Mouse (Mus musculus): ENCODE measurements around the gene Gm21992. TPM values are rescaled to one million over a fixed set of nuclear protein-coding genes. Genes with fewer than 3 reads are reported as not detected.

The Gm21992 gene
- total RNA-seq, 1 experiment: 40.0 TPM

DNA sequence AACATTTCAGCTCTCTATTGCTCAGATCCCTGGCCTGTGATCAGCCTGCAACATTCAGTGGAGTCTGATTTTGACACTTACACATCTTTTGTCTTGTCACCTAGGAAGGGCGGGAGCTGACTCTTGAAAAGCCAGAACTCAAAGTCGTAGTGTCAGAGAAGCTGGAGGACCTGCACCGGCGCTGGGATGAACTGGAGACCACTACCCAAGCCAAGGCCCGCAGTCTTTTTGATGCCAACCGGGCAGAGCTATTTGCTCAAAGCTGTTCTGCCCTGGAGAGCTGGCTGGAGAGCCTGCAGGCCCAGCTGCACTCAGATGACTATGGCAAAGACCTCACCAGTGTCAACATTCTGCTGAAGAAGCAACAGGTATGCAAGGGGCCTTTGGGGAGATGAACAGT, 69.2 kb downstream of the Gm21992 start:
- Histone ChIP-seq H3K27ac (ENCODE audit: insufficient read depth, low read depth, low read length, poor library complexity, severe bottlenecking) (no peak overlapping the region), H3K36me3 (ENCODE audit: control insufficient read depth, insufficient read depth, low read length, poor library complexity, severe bottlenecking) (peaks cover 11% of the 10 kb centered on the region; the same call in 1 of the 2 replicates), H3K9ac (ENCODE audit: insufficient read depth, low read depth, low read length, poor library complexity, severe bottlenecking) (no peak overlapping the region), H3K9me3 (ENCODE audit: control insufficient read depth, insufficient read depth, low read depth, low read length) (no peaks in the 10 kb centered on the region), H3K4me1 (ENCODE audit: control insufficient read depth in 2 of 2, insufficient read depth in 2 of 2, low read length in 2 of 2, poor library complexity in 1 of 2) (peaks cover 0 to 3% of the 10 kb centered on the region in 2 experiments; a peak in 1 of 4 replicates), H3K4me3 (ENCODE audit: insufficient read depth in 1 of 2, low read depth in 1 of 2, low read length in 2 of 2, poor library complexity in 1 of 2, severe bottlenecking in 1 of 2) (no peak overlapping the region)
- no peak for DNase-seq (ENCODE audit: low read depth, low spot score)
- in situ Hi-C loops (cut with MboI; ENCODE audit: low sequenced_read_pairs in 2 of 2, unreplicated experiment in 2 of 2): loop anchor here (5.0 to 25.0 kb wide), 2 partner anchors 95 to 105 kb away; partner anchors contain the start of gene Rce1 (in 1 of the 2)
- no peak for TF ChIP-seq HCFC1 (IDR thresholded peaks at IDR 0.05; ENCODE audit: borderline replicate concordance, insufficient read depth, low read length)
- TF ChIP-seq MAFK (IDR thresholded peaks at IDR 0.05; ENCODE audit: insufficient read depth, low read depth, low read length): no peak
- TF ChIP-seq ZNF384 (IDR thresholded peaks at IDR 0.05; ENCODE audit: low read depth, low read length): no peak
- TF ChIP-seq CHD2 (IDR thresholded peaks at IDR 0.05; ENCODE audit: low read depth, low read length): no peak
- TF ChIP-seq ZC3H11A (IDR thresholded peaks at IDR 0.05; ENCODE audit: borderline replicate concordance, low read depth, low read length): no peak

DNA sequence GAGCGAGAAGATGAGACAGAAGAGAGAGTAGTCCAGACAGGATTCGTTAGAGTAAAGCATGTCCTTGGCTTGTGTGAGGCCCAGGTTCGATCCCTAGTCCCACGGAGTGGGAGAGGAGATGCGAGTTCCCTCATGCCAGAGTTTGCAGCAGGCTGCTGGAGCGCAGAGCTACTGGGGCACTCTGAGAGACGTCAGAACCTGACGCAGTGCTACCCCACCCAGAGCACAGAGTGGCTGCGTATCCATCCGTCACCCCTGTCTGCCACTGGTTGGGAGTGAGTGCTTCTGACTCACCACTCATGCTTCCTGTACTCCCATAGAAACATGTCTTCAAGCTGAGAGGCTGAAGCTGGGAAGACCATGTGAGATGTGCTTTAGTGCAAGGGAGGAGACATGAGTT, 69.9 kb downstream of the Gm21992 start:
- no peak overlapping the region for H3K4me3 ChIP-seq (ENCODE audit: insufficient read depth in 1 of 2, low read depth in 1 of 2, low read length in 2 of 2, poor library complexity in 1 of 2, severe bottlenecking in 1 of 2)
- in situ Hi-C loops (cut with MboI; ENCODE audit: low sequenced_read_pairs in 2 of 2, unreplicated experiment in 2 of 2): loop anchor here (5.0 to 25.0 kb wide), 2 partner anchors 94 to 104 kb away; partner anchors contain the start of gene Rce1 (in 1 of the 2)
- no peak for TF ChIP-seq CHD2 (IDR thresholded peaks at IDR 0.05; ENCODE audit: low read depth, low read length)
- TF ChIP-seq ZNF384 (IDR thresholded peaks at IDR 0.05; ENCODE audit: low read depth, low read length): no peak
- no peak for TF ChIP-seq ZC3H11A (IDR thresholded peaks at IDR 0.05; ENCODE audit: borderline replicate concordance, low read depth, low read length)
- no peak for TF ChIP-seq MAFK (IDR thresholded peaks at IDR 0.05; ENCODE audit: insufficient read depth, low read depth, low read length)
- TF ChIP-seq HCFC1 (IDR thresholded peaks at IDR 0.05; ENCODE audit: borderline replicate concordance, insufficient read depth, low read length): no peak
- H3K36me3 ChIP-seq (ENCODE audit: control insufficient read depth, insufficient read depth, low read length, poor library complexity, severe bottlenecking): peaks cover 8% of the 10 kb centered on the region; the same call in 1 of the 2 replicates
- peaks cover 0 to 3% of the 10 kb centered on the region in 2 experiments; a peak in 1 of 4 replicates for H3K4me1 ChIP-seq (ENCODE audit: control insufficient read depth in 2 of 2, insufficient read depth in 2 of 2, low read length in 2 of 2, poor library complexity in 1 of 2)
- DNase-seq (ENCODE audit: low read depth, low spot score): no peak
- no peak overlapping the region for H3K9ac ChIP-seq (ENCODE audit: insufficient read depth, low read depth, low read length, poor library complexity, severe bottlenecking)
- H3K27ac ChIP-seq (ENCODE audit: insufficient read depth, low read depth, low read length, poor library complexity, severe bottlenecking): no peak overlapping the region
- no peaks in the 10 kb centered on the region for H3K9me3 ChIP-seq (ENCODE audit: control insufficient read depth, insufficient read depth, low read depth, low read length)

- peaks cover 0 to 3% of the 10 kb centered on the region in 2 experiments; a peak in 1 of 4 replicates for H3K4me1 ChIP-seq (ENCODE audit: control insufficient read depth in 2 of 2, insufficient read depth in 2 of 2, low read length in 2 of 2, poor library complexity in 1 of 2)
- no peak overlapping the region for H3K27ac ChIP-seq (ENCODE audit: insufficient read depth, low read depth, low read length, poor library complexity, severe bottlenecking)
- H3K9me3 ChIP-seq (ENCODE audit: control insufficient read depth, insufficient read depth, low read depth, low read length): no peaks in the 10 kb centered on the region
- in situ Hi-C loops (cut with MboI; ENCODE audit: low sequenced_read_pairs in 2 of 2, unreplicated experiment in 2 of 2): loop anchor here (5.0 to 25.0 kb wide), 2 partner anchors 92 to 102 kb away; partner anchors contain the start of gene Rce1 (in 1 of the 2)
- DNase-seq (ENCODE audit: low read depth, low spot score): no peak
- H3K36me3 ChIP-seq (ENCODE audit: control insufficient read depth, insufficient read depth, low read length, poor library complexity, severe bottlenecking): peaks cover 8% of the 10 kb centered on the region; the same call in 1 of the 2 replicates
- no peak overlapping the region for H3K9ac ChIP-seq (ENCODE audit: insufficient read depth, low read depth, low read length, poor library complexity, severe bottlenecking)
- TF ChIP-seq CHD2 (IDR thresholded peaks at IDR 0.05; ENCODE audit: low read depth, low read length): no peak
- TF ChIP-seq ZNF384 (IDR thresholded peaks at IDR 0.05; ENCODE audit: low read depth, low read length): no peak
- TF ChIP-seq MAFK (IDR thresholded peaks at IDR 0.05; ENCODE audit: insufficient read depth, low read depth, low read length): no peak
- no peak for TF ChIP-seq ZC3H11A (IDR thresholded peaks at IDR 0.05; ENCODE audit: borderline replicate concordance, low read depth, low read length)
- TF ChIP-seq HCFC1 (IDR thresholded peaks at IDR 0.05; ENCODE audit: borderline replicate concordance, insufficient read depth, low read length): no peak
- H3K4me3 ChIP-seq (ENCODE audit: insufficient read depth in 1 of 2, low read depth in 1 of 2, low read length in 2 of 2, poor library complexity in 1 of 2, severe bottlenecking in 1 of 2): no peak overlapping the region
These were observed 71.7 kb downstream of the Gm21992 start for GRCm38 (mm10) chr19:4739762-4740161.

DNA sequence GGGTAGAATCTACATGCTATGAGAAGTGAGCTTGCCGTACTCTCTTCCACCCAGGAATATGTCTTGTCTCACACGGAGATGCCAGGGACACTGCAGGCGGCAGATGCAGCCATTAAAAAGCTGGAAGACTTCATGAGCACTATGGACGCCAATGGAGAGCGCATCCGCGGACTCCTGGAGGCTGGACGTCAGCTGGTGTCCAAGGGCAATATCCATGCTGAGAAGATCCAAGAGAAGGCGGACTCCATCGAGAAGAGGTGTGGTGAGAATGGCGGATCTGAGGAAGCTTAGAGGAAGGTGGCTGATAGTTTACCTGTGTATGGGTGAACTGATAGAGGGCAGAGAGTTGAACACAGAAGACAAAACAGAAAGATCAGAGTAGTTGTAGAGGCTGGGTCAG, 72.4 kb downstream of the Gm21992 start:
- Histone ChIP-seq H3K27ac (ENCODE audit: insufficient read depth, low read depth, low read length, poor library complexity, severe bottlenecking) (no peak overlapping the region), H3K9me3 (ENCODE audit: control insufficient read depth, insufficient read depth, low read depth, low read length) (no peaks in the 10 kb centered on the region), H3K36me3 (ENCODE audit: control insufficient read depth, insufficient read depth, low read length, poor library complexity, severe bottlenecking) (peaks cover 10% of the 10 kb centered on the region; the same call in 1 of the 2 replicates), H3K9ac (ENCODE audit: insufficient read depth, low read depth, low read length, poor library complexity, severe bottlenecking) (0 out of 2 replicates have a peak overlapping the region, but pooled peaks have one; percentile 36), H3K4me3 (ENCODE audit: insufficient read depth in 1 of 2, low read depth in 1 of 2, low read length in 2 of 2, poor library complexity in 1 of 2, severe bottlenecking in 1 of 2) (0 out of 4 replicates have a peak overlapping the region, but pooled peaks have one; percentile 6 to 8), H3K4me1 (ENCODE audit: control insufficient read depth in 2 of 2, insufficient read depth in 2 of 2, low read length in 2 of 2, poor library complexity in 1 of 2) (peaks cover 0 to 3% of the 10 kb centered on the region in 2 experiments; a peak in 1 of 4 replicates)
- in situ Hi-C loops (cut with MboI; ENCODE audit: low sequenced_read_pairs in 2 of 2, unreplicated experiment in 2 of 2): loop anchor here in 1 of 2 experiments (25.0 kb wide), 1 partner anchor 102 kb away; the partner anchor contains the start of gene Rce1
- TF ChIP-seq ZC3H11A (IDR thresholded peaks at IDR 0.05; ENCODE audit: borderline replicate concordance, low read depth, low read length) (no peak), CHD2 (IDR thresholded peaks at IDR 0.05; ENCODE audit: low read depth, low read length) (no peak), HCFC1 (IDR thresholded peaks at IDR 0.05; ENCODE audit: borderline replicate concordance, insufficient read depth, low read length) (no peak), MAFK (IDR thresholded peaks at IDR 0.05; ENCODE audit: insufficient read depth, low read depth, low read length) (no peak)
- no peak for DNase-seq (ENCODE audit: low read depth, low spot score)
